Mouse (Mus musculus) mature B cell (primary cell): ENCODE results near the gene Rbms1.

Source experiments
- in situ Hi-C: fragments of 300-500 bp; cut with MboI; formaldehyde crosslinking; loops from 2 replicates; pipeline ENCODE4 v1.14.3; 2019

Gene Rbms1

DNA sequence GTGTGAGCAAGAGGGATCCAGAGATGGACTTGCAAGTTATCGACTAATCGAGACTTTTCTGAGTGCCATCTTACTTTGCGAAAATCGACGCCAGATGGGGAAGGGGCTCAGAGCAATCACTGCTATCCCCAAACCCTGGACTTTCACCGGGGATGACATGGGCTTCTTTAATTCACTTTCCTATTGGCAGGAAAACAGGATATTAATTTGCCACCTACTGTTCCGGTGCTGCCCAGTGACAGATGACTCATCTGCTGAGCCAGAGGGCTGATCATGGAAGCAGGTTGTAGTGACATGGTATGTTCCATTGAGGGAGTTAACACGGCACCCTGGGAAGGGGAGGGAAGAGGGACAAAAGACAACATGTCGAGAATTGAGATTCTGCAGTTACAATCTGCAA is 206.8 kb downstream of the Rbms1 start:
- in situ Hi-C loops = no loop called here

DNA sequence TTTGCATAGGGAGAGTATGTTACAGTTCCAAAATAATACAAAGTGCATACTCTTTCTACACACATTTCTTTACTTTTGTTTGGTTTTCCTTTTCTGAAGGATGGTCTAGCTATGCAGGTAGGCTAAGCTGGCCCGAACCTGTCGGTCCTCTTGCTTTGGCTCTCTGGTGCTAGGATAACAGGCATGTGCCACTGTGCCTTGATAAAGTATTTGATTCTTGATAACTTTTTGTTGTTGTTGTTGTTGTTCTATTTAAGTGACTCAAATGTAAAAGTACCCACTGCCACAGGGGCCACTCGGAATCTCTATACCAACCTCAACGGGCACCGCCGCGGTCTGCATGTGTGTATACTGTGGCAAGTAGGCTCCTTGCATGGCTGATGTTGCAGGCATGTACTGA is 207.9 kb downstream of the Rbms1 start:
- in situ Hi-C loops = no loop called here

DNA sequence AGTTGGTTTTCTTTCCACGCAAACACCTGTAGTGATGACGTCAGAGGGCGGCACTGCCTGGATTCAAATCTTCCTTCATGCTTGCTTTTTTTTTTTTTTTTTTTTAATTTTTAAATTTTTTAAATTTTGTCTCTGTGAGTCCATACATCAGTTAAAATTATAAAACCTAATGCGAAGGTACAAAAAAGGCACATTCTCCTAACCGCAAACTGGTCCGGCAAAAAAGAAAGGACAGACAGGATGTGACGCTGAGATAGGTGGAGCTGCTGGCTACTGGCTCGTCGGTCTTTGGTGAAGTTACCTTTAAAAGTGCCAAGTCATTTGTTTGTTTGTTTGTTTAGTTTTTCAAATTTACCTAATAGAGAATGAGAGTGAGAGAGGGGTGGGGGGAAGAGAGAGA is 211.7 kb downstream of the Rbms1 start:
- in situ Hi-C loops = no loop called here

DNA sequence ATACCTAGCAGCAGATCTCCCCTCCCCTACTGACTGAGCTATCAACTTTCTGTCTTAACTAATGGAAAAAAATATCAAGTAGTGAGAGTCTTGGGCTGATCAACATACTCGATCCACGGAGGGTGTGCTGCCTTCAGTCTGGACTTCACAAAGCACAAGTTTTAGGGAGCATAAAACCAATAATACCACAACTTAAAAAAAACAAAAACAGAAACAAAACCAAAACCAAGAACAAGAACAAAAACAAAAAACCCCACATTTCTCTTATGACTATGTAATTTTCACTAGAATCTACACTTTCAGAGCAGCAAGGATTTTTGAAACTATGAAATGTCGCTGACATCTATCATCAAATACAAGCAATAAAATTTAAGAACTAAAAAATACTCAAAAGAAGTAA is 212.4 kb downstream of the Rbms1 start:
- in situ Hi-C loops = no loop called here

DNA sequence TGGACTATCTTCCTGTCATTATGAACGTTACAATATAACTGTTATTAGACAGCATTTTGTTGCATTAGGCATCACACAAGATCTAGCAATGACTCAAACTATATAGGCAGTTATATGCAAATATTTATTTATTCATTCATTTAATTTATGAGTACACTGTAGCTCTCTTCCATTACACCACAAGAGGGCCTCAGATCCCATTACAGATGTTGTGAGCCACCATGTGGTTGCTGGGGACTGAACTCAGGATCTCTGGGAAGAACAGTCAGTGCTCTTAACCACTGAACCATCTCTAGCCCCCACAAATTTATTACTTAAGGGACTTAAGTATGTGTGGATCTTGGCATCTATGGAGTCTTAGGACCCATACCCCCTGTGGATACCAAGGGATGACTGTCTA is 214.4 kb downstream of the Rbms1 start:
- in situ Hi-C loops = no loop called here

DNA sequence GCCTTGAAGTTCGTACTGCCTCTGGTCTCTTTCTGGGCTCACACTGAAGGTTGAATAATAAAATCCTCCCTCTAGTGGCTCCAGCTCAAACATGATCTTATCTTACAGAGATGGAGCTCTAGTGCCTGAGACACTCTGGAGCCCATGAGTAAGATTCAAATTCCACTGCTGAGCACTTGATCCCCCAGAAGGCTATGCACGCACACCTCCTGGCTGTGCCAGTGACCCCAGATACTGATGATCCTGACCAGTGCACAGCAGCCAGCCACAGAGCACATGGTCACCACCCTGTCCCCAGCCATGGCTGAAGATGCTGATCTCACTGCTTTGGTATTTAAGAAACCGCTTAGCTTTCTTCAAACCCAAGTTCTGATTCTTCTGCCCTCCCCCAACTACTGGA is 215.4 kb downstream of the Rbms1 start:
- in situ Hi-C loops = no loop called here

DNA sequence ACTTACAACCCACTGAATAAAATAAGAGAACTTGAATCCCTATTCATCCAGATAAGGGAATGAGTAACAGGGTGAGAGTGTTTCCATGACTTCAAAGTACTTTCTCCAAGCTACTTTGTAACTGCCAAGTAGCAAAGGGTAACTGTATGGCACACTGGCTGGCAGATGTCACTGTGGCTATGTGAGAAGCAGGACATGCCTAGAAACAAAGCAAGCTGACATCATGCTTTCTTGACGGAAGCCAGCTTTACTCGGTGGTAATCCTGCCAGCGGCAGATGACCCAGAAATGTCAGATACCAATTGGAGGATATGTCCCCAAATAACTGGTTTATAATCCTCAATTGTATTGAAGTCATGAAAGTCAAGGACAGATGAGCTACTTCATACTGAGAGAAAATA is 218.3 kb downstream of the Rbms1 start:
- in situ Hi-C loops = no loop called here

DNA sequence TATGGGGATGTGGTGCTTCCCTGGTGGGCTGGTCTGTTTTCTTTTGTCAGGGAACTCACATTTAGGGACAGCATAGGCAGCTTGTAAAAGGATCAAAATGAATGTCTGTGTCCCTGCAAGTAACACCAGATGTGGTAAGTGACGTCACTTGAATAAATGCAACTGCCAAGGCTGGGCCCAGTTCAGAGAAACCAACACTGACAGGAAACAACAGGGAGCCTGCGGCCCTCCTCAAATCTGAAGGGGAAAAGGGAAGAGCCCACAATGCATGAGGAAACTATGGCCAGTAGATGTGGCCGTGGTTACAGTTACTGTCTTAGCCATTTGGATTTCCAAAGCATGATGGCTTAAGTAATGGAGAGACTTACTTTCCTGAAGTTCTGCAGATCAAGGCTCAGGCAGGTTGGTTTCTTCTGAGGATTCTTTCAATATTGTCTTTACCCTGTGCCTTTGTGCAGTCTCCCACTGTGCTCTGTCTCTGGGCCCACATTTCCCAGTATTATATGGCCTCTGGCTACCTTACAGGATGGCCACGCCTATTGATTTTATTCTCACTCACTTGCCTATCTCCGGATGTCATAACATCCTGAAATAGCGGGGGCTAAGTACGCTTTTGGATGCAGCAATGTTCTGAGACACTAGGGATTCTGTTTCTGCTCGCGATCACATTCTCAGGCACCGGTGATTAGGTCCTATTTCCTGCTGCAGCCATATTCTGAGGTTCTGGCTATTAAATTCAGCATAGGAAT is 223.4 kb downstream of the Rbms1 start:
- in situ Hi-C loops = no loop called here

DNA sequence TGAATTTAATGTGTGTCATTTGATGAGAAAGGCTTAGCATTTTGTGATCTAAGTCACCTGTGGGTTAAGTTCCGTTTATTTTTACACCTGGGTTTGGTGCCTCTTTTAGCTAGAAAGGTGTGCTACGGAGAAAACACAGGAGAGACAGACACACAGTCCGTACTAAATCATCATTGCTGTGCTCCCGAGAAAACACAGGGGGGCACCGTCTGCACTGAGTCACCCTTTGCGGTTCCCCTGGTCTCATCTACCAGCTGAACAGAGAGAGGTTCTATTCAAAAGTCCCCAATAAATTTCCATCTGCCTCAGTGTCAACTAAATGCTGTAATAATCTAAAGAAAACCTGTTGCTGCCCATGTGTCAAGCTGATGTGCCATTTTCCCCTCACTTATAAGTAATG is 232.1 kb downstream of the Rbms1 start:
- in situ Hi-C loops = no loop called here

DNA sequence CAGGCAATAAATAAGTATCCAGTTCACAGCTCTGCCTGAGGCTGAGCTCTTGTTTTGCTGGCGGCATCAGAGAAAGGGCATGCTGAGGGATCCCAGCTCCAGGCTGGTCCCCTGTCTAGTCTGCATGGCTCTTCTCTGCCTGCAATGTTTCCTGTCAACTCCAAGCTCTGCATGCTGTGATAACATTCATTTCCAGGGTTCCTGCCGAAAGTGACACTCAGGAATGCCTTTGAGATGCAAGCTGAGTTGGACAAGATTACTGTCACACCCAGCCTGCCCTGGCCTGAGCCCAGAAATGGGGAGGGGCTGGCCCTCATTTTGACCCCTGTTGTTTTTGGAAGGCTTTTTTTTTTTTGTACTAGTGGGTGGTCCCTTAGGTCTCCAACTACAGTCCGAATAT is 233.0 kb downstream of the Rbms1 start:
- in situ Hi-C loops = no loop called here

DNA sequence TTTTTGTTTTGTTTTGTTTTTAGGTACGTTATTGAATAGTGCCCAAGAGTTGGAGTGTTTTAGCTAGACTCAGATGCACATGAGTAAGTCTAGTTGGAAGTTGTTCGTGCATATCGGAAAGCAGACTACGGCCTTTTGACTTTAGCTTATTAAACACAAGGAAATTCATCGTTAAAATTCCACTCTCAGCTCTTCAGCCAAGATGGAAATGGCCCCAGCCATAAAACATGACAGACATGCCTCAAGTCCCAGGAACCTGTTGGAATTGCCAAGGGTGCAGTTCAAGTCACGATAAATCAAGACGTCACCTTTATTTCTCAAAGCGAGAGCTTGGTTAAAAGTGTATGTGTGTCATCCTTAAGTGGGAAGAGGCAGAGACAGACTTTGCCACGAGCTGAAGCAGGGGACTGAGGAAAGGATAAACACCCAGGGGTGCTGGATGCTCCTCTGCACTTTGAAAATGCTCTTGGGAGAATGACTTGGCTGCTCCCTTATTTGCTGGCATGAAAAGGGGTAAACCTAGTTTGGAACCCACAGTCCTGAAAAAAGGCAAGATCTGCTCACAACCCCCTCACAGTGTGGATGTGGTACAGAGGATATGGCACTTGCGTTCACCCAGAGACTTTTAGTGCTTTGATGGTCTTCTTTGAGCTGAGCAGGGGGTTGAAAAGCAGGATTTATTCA is 233.9 kb downstream of the Rbms1 start:
- in situ Hi-C loops = no loop called here

DNA sequence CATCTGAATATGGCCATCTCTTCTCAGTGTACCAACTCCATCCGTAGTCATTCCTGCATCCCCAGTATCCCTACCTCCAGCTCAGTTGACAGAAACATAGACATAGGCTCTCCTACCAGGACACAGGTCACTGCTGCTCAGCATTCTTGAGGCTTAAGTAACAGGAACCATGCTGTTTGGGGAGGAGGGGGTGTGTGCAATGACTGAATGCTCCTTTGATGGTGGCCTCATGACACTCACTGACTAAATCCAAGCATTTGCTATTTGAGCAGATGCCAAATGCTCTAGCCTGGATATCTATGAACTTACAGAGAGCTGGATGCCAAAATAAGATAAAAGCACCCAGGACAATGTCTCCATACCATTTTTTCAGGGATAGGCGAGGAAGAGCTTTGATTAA is 238.3 kb downstream of the Rbms1 start:
- in situ Hi-C loops = loop anchor here (25.0 kb wide), 1 partner anchor 738 kb away; no protein-coding TSS in a partner anchor

DNA sequence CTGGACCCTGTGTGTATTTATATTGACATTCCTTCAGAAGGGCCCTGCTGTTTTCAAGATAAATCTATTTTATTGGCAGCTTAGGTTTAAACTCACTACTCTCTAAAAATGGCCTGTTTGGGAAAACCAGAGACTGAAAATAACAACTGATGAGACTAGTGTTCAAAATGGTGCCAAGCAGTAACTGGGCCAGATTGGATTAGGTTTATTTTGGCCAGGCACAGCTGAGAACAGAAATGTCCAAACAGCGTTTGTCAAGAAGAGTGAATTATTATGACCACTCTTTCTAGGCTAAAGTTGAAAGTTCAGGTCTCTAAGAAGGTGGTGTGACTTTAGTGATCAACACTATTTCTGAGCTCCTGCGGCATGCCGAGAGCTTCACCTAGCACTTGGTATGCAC is 240.0 kb downstream of the Rbms1 start:
- in situ Hi-C loops = loop anchor here (25.0 kb wide), 1 partner anchor 739 kb away; no protein-coding TSS in a partner anchor

DNA sequence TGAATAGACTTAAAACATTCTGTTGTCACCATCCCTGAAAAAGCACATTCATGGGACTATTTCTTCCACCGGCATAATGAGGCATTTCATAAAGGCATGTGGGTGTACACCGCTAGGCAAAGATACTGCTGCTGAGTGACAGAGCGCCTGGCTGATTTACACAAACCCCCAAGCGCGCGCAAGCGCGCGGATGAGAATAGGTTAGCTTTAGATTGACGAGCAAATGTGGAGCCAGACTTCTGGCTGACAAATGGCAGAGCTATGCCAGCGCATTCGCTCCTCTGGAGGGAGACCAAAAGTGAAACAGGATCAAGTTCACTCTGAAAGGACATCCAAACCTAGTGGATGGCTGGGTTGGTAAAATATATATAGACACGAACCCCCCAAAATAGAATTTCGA is 240.5 kb downstream of the Rbms1 start, which contains the start of gene Itgb6:
Gene Itgb6 (minus strand): TSS at position 130 of the 400 bp plus-strand sequence.
- in situ Hi-C loops = loop anchor here (25.0 kb wide), 1 partner anchor 740 kb away; no protein-coding TSS in a partner anchor

DNA sequence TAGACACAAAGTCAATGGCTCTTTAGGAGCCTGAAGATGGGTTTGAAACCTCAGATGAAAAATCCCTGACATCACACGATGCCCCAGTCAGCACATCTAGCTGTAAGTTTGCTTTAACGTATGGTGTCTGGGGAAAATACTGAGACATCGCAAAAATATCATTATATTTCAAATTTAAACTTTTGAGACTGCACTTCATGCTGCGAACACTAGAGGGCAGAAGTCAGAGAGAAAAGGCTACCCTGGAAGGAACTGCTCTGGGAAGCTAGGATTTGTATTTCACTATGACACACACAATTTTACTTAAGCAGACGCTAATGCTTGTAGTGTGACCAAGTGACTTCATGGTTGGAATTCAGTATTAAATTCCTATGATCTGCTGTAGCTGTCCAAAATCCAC is 242.1 kb downstream of the Rbms1 start:
- in situ Hi-C loops = loop anchor here (25.0 kb wide), 1 partner anchor 741 kb away; no protein-coding TSS in a partner anchor

DNA sequence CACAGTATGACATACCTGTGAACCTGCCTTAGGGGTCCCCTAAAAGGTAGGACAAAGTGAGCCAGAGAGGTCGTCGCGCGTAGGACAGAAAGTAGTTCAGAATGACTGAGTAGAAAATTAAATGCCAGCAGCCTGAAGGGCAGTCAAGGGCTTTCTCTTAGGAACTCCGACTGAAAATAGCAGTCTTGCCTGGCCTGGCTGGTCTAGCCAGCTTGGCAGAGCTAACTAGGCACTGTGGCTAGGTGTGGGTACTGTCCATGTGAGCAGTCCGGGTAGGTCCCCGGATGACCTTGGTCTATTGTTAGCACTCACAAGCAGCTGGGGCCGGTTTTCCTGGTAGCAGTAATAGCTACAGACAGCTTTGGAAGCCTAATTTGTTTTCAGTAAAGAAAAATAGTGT is 242.8 kb downstream of the Rbms1 start:
- in situ Hi-C loops = loop anchor here (25.0 kb wide), 1 partner anchor 742 kb away; no protein-coding TSS in a partner anchor

DNA sequence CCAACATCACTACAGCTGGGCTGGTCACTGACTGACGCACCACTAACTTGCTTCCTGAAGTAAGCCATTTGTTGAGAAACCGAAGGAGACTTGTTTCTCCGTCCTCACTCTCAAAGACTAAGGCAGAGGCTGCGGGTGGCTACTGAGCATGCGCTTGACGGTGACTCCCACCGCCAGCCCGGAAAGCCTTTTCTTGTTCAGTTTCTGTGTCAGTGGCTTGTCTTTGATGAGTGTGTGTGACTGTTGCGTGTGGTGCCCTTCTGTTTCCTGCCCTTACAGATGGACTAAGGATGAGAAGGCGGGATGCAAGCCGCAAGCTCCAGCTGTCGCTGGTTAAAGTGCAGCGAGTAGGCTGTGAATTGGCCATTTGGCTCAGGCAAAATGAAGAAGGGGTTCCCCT is 245.6 kb downstream of the Rbms1 start:
- in situ Hi-C loops = loop anchor here (25.0 kb wide), 1 partner anchor 745 kb away; no protein-coding TSS in a partner anchor

DNA sequence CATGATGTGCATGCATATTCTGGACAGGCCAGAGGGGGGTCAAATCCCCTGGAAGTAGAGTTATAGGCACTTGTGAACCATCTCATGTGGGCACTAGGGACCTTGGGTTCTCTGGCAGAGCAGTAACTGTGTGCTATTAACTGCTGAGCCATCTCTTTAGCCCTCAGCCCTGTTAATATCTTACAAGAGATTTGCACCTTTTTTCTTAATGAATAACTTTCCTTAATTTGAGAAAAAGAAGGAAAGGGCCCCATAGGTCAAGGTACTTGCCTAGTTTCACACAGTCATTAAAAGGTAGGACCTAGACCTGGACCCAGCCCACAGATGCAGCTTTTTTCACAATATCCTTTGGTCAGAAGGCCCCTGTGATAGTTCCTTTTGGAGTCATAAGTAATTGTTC is 246.4 kb downstream of the Rbms1 start:
- in situ Hi-C loops = loop anchor here (25.0 kb wide), 1 partner anchor 746 kb away; no protein-coding TSS in a partner anchor

DNA sequence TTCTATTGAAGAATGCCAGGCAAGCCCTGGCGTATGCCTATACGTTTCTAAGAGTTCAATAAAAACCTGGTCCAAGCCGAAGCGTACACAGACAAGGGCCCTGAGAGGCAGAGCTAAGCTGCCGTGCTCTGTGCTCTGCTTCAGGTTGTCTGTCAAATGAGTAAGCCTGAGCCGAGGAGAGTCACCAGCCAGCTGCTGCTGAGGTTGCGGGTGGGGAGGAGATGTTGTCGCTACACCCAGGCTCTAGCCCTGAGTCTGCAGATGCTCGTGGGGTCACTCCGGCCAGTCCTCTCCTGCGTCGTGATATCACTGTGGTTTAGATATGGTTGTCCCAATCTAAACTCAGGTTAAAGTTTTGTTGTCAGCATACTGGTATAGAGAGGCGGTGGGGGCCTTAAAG is 247.2 kb downstream of the Rbms1 start:
- in situ Hi-C loops = loop anchor here (25.0 kb wide), 1 partner anchor 747 kb away; no protein-coding TSS in a partner anchor

DNA sequence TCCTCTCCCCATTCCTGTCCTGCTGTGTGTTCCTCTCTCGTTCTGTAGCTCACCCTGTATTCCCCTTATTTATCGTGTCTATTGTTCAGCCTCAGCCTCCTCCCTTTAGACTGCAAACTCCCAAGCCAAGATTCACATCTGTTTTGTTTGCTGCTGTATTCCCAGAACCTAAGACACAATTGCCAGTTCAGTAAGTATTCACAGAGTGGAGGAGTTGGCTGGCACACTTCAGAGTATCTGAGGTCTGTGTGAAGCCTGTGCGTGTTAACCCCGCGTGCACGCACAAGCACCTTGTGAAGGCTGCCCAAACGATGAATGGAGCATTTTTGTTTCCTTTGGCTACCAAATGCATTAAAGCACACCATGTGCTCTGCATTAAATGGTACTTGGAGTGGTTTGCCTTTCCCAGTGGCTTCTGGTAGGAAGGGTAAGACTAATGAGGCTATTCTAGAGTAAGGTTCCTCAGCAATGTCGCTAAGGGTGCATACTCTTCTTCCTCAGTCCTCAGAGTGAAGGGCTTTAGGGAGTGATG is 248.0 kb downstream of the Rbms1 start:
- in situ Hi-C loops = loop anchor here (25.0 kb wide), 1 partner anchor 747 kb away; no protein-coding TSS in a partner anchor

DNA sequence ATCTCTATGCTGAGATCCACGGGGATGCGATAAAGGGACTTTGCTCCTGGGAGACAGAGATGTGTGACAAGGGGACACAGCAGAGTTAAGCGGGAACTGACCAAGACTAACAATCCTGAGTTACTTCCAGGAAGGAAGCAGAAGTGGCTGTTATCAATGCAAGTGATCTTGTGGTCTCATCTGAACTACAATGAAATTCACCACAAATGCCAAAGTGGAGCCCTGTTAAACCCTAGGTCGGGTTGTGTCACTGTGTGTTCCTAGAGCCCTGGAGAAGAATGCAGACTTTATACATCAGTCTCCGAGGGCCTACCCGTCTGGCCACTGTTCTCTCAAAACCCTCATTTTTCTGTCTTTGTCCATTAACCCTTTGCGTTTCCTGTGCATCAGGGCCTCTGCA is 248.5 kb downstream of the Rbms1 start:
- in situ Hi-C loops = loop anchor here (25.0 kb wide), 1 partner anchor 748 kb away; no protein-coding TSS in a partner anchor

DNA sequence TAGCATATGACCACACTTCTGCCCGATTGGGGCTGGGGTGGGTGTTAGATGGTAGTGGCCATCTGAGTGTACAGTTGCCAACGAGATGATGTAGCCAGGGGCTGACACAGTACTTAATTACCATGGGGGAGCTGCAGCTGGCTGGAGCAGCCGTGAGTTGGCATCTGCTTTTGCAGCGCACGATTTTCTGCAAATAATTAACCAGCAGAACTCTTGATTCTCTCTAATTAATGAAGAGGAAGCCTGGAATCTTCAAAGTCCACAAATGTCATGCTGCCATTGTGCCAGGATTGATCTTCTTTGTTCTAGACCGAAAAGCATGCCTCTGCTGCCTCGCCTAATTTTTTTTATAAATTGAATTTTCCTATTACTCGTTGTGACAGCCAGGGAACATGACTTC is 249.1 kb downstream of the Rbms1 start:
- in situ Hi-C loops = loop anchor here (25.0 kb wide), 1 partner anchor 748 kb away; no protein-coding TSS in a partner anchor
